Mouse (Mus musculus) kidney, adult 8-10 months (tissue): ENCODE data around the gene Abcc10.

Source experiments
- DNase-seq, 2 experiments: peaks; one replicate each; pipeline ENCODE4 v3.0.0; 2022

Abcc10 gene

GRCm38 (mm10) chr17:46284653-46285052 is 43.5 kb downstream of the Abcc10 start:
- no peak for DNase-seq

DNA sequence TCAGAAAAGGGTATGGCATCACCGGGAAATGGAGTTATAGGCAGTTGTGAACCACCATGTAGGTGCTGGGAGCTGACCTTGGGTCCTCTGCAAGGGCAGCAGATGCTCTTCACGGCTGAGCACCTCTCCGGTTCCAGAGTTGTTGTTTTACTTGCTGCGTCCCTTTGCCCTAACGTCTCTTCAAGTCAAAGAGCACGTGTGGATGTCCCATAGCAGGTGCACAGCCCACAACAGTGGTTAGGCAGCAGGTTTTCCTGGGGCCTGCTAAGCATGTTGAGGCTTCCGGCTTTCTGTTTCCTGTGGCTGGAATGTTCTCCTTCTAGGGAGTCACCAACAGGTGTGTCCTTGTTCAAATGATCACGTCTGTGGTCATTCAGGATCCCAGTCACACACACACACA is 44.2 kb downstream of the Abcc10 start:
- DNase-seq: peak in 1 of 2 experiments; percentile 52

GRCm38 (mm10) chr17:46283140-46283539 is 45.0 kb downstream of the Abcc10 start:
- peak in 1 of 2 experiments; percentile 55 for DNase-seq

DNA sequence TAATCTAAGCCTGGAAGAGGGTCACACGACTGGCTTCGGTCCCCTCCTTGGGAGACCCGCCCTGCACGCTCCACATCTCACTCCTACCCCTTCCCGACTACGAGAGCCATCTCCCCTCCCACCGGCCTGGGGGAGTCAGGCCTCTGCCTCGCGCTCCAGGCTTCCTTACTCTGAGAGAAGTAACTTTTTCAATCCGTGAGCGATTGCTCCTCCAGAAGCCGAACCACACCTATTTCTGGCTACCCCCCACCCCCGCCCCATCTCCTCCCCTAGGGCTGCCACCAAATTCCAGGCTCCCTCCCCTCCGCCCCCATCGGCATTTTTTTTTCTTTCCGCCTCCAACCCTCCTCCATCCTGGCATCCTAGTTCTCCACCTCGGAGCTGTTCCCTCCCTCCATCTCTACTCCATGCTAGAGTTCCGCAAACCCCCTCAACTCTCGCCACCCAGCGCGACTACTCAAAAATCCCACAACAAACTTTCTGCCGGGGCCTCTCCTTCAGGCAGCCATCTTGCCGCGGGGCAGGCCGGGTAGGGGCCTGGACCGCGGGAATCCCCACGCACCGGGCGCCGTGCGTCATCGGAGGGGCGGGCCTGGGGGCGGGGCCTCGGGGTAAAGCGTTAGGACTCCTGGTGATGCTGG is 45.5 kb downstream of the Abcc10 start, which contains the start of gene Tjap1:
Gene Tjap1 (minus strand): TSS at position 544 of the 641 bp plus-strand sequence.
- peak; percentile 77 to 84 for DNase-seq

DNA sequence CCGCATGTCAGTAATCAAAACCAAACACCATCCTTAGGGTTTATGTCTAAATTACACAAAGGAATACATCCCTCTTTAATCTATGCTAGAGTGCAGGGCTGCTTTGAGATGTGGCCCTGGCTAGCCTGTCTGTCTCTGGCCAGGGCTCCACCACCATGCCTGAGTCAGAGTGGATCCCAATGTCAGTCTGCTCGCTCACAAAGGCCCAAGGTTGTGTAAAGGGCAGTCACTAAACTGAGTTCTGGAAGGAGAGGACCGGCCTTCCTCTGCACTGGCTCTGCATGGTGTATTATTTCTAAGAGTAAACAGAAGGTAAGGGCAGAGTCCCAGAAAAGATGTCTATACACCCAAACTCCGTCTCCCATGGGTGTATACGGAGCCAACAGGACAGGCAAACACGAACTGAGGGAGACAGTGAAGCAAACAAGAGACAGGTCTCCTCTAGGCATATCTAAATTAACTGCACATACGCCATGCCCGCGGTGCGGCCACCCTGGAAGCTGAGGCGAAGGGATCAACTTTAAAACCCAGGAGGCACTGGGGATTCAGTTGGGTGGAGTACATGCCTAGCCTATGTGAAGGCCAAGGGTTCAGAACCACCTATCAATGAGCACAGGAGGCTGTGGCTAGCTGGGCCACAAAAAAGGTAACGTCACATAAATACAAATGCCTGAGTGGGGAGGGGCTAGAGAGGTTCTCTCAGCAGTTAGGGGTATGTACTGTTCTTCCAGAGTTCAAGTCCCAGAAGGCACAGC is 50.0 kb downstream of the Abcc10 start:
- no peak for DNase-seq

DNA sequence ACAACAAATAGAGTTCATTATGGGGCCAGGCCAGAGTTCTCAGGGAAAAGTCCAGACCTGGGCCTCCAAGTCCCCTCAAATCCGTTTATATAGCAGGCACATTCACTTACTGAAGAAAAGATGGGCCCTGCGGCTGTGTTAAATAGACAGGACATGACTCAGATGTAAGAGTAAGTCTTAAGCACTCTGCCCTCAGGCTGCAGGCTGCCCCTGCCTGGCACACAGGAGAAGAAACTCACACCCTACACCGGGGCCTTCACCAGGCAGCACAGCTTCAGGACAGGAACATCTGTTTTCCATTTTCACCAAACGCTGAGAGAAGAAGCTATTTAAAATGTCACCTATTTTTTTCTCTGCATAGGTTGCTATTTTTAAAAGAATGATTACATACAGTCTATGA is 50.6 kb downstream of the Abcc10 start:
- DNase-seq: no peak

- no peak for DNase-seq
Measured at GRCm38 (mm10) chr17:46275506-46275905, 52.6 kb downstream of the Abcc10 start.

DNA sequence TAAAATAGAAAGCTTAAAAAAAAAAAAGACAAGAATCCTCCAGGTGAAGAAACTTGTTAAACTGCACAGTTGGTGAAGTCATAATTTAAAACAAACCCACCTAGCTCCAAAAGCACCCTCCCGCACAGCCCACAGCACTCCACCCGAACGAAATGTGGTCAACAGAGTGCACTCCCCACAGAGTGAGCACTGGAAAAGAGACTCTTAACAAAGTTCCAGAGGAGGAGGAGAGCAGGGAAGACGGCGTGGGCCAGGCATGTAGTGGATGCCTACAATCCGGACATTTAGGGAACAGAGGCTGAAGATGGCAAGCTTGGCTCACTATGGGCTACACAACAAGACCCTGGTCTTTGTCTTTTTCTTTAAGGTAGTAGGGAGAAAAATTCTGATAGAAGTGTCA is 53.1 kb downstream of the Abcc10 start:
- no peak for DNase-seq

- DNase-seq: no peak
Measured at GRCm38 (mm10) chr17:46274465-46274864, 53.7 kb downstream of the Abcc10 start.

- DNase-seq: no peak
Measured at GRCm38 (mm10) chr17:46273803-46274236, 54.3 kb downstream of the Abcc10 start.

DNA sequence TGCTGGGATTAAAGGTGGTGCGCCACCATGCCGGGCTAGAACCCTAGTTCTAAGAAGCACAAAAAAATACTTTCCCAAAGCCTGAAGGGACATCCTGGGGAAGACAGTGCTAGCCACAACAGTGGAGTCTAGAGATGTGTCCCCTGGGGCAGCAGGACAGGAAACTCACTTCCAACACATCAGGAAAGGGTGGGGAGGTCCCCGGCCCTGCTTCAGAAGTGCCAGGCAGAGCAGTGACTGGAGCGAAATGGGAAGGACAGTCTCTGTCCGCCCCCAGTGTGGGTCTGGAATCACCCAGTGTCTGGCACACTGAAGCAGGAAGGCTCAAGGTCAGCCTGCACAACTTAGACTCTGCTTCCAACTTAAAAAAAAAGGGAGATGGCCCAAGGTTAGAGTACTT is 55.5 kb downstream of the Abcc10 start:
- peak; percentile 44 to 51 for DNase-seq

DNA sequence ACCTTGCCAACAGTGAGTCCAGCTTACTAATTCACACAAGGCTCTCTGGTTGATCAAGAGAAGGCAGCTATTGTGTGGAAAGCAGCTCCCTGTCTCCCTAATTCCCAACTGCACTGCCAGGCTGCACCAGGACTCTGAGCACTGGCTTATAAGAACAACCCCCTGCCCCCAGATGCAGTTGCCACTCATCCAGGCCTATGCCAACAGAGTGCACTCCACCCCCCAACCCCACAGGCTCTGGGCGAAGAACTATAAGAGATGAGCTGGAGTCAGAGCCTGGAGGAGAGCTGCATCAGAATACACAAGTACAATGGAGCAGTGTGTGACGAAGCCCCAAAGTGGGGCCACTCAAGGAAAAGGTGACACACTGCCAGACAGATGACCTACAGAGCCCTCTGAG is 56.1 kb downstream of the Abcc10 start:
- no peak for DNase-seq

DNA sequence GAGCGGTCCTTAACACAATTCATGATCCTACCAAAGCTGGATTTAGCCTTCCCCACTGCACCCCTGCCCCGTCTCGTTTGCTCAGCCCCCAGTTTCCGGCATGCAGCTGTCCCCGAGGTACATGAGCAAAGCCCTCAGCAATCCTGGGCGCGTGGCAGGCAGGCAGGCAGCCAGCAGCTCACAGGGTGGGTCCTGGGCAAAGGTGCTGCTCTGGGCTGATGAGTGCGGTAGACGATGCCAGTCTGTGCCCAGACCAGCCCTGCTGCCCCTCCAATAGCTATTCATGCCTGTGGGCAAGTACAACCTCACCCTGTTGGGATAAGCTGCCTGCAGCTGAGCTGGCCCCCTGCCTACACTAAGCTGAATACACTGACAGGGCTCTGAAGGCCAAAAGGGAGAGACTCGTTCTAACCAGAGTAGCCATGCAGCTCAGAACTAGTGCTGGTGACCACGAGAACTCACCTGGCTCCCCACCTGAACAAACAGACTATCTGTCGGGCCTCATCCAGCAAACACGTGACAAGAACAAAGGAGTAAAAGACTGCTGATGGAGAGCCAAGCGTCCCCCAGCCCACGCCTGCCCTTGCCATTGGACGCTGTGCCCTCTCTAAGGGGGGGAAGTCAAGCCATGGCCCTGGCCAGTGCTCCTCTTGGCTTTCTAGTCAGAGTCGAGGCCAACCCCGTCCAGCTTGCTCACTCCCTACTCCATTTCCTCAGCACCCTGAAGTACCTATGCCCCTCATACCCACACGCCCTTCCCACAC is 58.2 kb downstream of the Abcc10 start:
- peak; percentile 60 to 66 for DNase-seq

- DNase-seq: no peak
Measured at GRCm38 (mm10) chr17:46268026-46268720, 60.0 kb downstream of the Abcc10 start.

DNA sequence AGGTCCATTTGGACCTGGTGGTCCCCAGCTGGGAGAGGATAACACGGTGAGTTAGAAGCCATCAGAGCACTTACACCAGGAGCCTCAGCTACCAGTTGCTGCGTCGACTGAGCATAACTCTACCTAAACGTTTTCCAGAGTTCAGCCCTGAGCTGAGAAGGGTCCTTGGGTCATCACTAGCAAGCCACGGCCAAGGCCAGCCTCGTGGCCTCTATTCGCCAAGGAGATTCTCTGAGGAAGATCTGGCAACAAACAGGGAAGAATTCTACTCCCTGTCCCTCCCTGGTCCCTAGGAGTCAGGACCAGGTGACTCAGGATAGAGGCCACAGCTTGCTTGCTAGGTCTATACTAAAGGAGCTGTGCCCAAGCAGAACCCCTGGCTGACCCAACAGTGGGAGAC is 60.6 kb downstream of the Abcc10 start:
- no peak for DNase-seq

DNA sequence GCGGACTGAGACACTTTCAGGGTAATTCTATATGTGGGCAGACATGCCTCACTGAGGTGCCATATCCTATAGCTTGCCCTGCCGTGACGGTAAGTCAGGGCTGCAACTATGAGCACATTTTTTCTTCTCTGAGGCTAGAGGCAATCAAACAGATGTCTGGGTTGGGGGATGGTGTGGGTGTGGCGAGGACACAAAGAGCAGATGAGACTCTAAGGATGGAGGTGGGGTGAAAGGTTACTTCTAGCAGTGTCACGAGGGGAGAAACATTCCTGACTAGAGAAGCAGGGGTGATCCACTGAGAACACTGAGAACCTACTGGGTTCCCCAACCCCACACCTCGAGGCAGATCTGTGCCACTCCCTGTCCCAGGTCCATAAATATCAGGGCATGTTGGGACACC is 61.2 kb downstream of the Abcc10 start:
- DNase-seq: no peak

GRCm38 (mm10) chr17:46265918-46266618 is 62.1 kb downstream of the Abcc10 start:
- DNase-seq: peak; percentile 59 to 78

- no peak for DNase-seq
Measured at GRCm38 (mm10) chr17:46265502-46265901, 62.6 kb downstream of the Abcc10 start.

GRCm38 (mm10) chr17:46262201-46262694 is 65.9 kb downstream of the Abcc10 start:
- no peak for DNase-seq

DNA sequence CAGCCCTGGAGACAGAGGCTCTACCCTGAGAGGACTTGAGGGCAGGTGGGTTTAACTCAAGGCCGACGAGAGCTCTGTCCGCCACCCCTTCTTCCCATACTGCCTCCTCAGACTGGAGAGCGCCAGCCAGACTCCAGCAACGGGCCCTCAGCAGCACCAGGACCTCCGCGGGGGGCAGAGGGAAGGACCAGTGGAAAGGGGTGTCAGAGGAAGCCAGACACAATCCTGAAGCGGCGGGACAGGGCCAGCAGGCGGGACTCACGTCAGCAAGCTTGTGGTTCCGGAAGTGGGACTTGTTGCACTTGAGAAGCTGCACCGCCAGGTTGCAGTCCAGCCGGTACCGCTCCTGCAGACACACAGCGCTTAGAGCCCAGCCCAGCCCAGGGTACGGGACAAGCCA is 68.5 kb downstream of the Abcc10 start:
- DNase-seq: no peak

DNA sequence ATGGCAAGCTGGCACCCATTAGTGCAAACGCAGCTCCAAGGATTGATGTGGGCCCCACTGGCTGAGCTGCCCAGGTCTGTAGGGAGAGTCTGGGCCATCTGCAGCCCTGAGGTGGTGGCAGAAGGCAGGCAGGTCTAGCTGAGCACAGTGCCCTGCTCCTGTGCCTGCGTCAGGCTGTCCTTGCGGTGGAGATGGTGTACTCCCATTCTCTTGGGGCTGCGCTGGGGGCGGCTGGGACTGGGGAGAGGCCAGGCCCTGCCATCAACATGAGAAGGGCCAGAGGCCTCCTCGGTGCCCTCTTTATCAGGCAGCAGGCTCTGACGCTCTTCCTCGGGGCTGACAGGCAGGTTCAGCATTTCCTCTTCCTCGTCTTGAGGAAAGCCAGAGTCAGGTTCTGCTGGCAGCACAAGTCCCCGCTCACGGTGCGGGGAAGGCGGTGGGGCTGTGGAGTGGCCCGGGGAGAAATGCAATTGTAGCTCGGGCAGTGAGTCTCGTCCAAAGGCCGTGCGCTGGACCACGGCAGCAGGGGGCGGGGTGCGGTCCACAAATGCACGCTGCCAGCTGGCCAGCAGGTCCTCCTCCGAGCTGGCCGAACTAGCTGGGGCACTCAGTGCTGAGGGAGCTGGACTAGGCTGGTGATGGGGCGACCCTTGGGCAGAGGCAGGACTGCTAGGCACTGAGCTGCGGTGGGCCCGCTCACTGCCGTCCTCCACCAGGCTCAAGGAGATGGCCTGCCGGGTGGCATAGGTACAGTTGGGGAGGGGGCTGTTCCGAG is 69.7 kb downstream of the Abcc10 start:
- DNase-seq: no peak
